Mouse (Mus musculus) cerebellum, adult 2 months (tissue): ENCODE results near the gene Prss38. TPM values are rescaled to one million over a fixed set of nuclear protein-coding genes. Genes with fewer than 3 reads are reported as not detected.

Experiments used
- DNase-seq, 2 experiments: peaks; one replicate each; pipeline ENCODE4 v3.0.0; 2021
- H3K27ac ChIP-seq: fragments of 200-500 bp; 2 replicates; pipeline ENCODE4 v1.5.1; 2012; ENCODE audit warnings: low read length, control low read depth, inconsistent platforms; ENCODE audit not compliant: insufficient read depth
- H3K27me3 ChIP-seq: fragments of 200-500 bp; 2 replicates; pipeline ENCODE4 v1.6.1; 2012; ENCODE audit warnings: inconsistent platforms, mild to moderate bottlenecking, low read length, moderate library complexity; ENCODE audit not compliant: control insufficient read depth, insufficient read depth
- H3K4me1 ChIP-seq: fragments of 200-500 bp; 2 replicates; pipeline ENCODE4 v1.6.1; 2011; ENCODE audit warnings: low read length; ENCODE audit not compliant: control insufficient read depth, insufficient read depth
- H3K4me3 ChIP-seq: fragments of 200-500 bp; replicated peaks from 2 replicates; pipeline ENCODE3; 2011; ENCODE audit warnings: mild to moderate bottlenecking, low read depth, low read length, control low read depth; ENCODE audit not compliant: insufficient read depth
- CTCF ChIP-seq: fragments of 200-500 bp; IDR thresholded peaks from 2 replicates; pipeline ENCODE4 v1.5.1; 2011; ENCODE audit warnings: low read depth, mild to moderate bottlenecking, control low read depth, low read length, moderate library complexity, borderline replicate concordance; ENCODE audit not compliant: insufficient read depth
- POLR2A ChIP-seq: fragments of 200-500 bp; IDR thresholded peaks from 2 replicates; pipeline ENCODE4 v1.6.1; 2011; ENCODE audit warnings: low read length, control low read depth, borderline replicate concordance; ENCODE audit not compliant: insufficient read depth
- WGBS: fragments of 180-500 bp; shearing (Covaris S2); methylation state at CpG from one replicate; pipeline ENCODE4 v1.1.7; 2018; 5-methylcytosine and 5-hydroxymethylcytosine counted together
- polyA plus RNA-seq: library from polyadenylated mRNA; depleted of rRNA; stranded (reverse); fragments of >200 nt; gene quantifications from 2 replicates; pipeline ENCODE4 v1.2.3, GENCODE M21; 2012

Gene Prss38
- polyA plus RNA-seq, 1 experiment, result not detected

- Histone ChIP-seq H3K4me3 (no peak overlapping the region), H3K27me3 (no peaks in the 10 kb centered on the region), H3K27ac (no peak overlapping the region), H3K4me1 (no peaks in the 10 kb centered on the region)
- TF ChIP-seq POLR2A (no peak), CTCF (no peak)
- DNase-seq, result no peak
- WGBS, result 69% methylated on average over 2 of the region's 2 CpGs
Measured at GRCm38 (mm10) chr11:59400876-59401275, 25.4 kb upstream of the Prss38 start.

GRCm38 (mm10) chr11:59399830-59400229 is 24.4 kb upstream of the Prss38 start:
- Histone ChIP-seq H3K4me3 (no peak overlapping the region), H3K27me3 (no peaks in the 10 kb centered on the region), H3K4me1 (no peaks in the 10 kb centered on the region), H3K27ac (no peak overlapping the region)
- DNase-seq, result no peak
- TF ChIP-seq CTCF, result no peak
- TF ChIP-seq POLR2A, result no peak
- WGBS, result 62% methylated on average over 8 of the region's 8 CpGs

- 76% methylated on average over 22 of the region's 22 CpGs for WGBS
- Histone ChIP-seq H3K27me3 (no peaks in the 10 kb centered on the region), H3K4me1 (no peaks in the 10 kb centered on the region), H3K4me3 (no peak overlapping the region), H3K27ac (no peak overlapping the region)
- DNase-seq, result no peak
- TF ChIP-seq CTCF (no peak), POLR2A (no peak)
Measured at GRCm38 (mm10) chr11:59397536-59398371, 22.3 kb upstream of the Prss38 start.

GRCm38 (mm10) chr11:59394451-59394850 is 19.0 kb upstream of the Prss38 start:
- Histone ChIP-seq H3K27me3 (no peaks in the 10 kb centered on the region), H3K27ac (no peak overlapping the region), H3K4me1 (no peaks in the 10 kb centered on the region), H3K4me3 (no peak overlapping the region)
- WGBS, result 83% methylated on average over 5 of the region's 5 CpGs
- no peak for TF ChIP-seq POLR2A
- no peak for TF ChIP-seq CTCF
- no peak for DNase-seq

- 16% methylated on average over 9 of the region's 9 CpGs for WGBS
- Histone ChIP-seq H3K27me3 (no peaks in the 10 kb centered on the region), H3K4me1 (no peaks in the 10 kb centered on the region), H3K27ac (no peak overlapping the region), H3K4me3 (no peak overlapping the region)
- TF ChIP-seq POLR2A, result no peak
- no peak for TF ChIP-seq CTCF
- no peak for DNase-seq
Measured at GRCm38 (mm10) chr11:59393591-59393990, 18.1 kb upstream of the Prss38 start.

- H3K27ac ChIP-seq, result no peak overlapping the region
Measured at GRCm38 (mm10) chr11:59392300-59392699, 16.8 kb upstream of the Prss38 start.

GRCm38 (mm10) chr11:59390470-59390869 is 15.0 kb upstream of the Prss38 start:
- no peak for DNase-seq
- WGBS, result 16% methylated on average over 9 of the region's 9 CpGs
- H3K4me1 ChIP-seq, result no peaks in the 10 kb centered on the region
- TF ChIP-seq POLR2A (no peak), CTCF (no peak)
- H3K4me3 ChIP-seq, result no peak overlapping the region
- H3K27me3 ChIP-seq, result no peaks in the 10 kb centered on the region
- no peak overlapping the region for H3K27ac ChIP-seq

More at GRCm38 (mm10) chr11:59392300-59392699, 16.8 kb upstream of the Prss38 start:
- TF ChIP-seq POLR2A (no peak), CTCF (no peak)
- 79% methylated on average over 6 of the region's 6 CpGs for WGBS
- DNase-seq, result no peak
- Histone ChIP-seq H3K27me3 (no peaks in the 10 kb centered on the region), H3K4me1 (no peaks in the 10 kb centered on the region), H3K4me3 (no peak overlapping the region)

- DNase-seq, result no peak
- Histone ChIP-seq H3K4me3 (no peak overlapping the region), H3K27me3 (no peaks in the 10 kb centered on the region), H3K4me1 (no peaks in the 10 kb centered on the region), H3K27ac (no peak overlapping the region)
- 59% methylated on average over 4 of the region's 4 CpGs for WGBS
- no peak for TF ChIP-seq CTCF
- no peak for TF ChIP-seq POLR2A
Measured at GRCm38 (mm10) chr11:59389617-59390016, 14.2 kb upstream of the Prss38 start.
